Mouse (Mus musculus) neural tube, embryonic 11.5 days (tissue): ENCODE measurements around the gene Rfx1. TPM values are rescaled to one million over a fixed set of nuclear protein-coding genes. Genes with fewer than 3 reads are reported as not detected.
A peak's percentile ranks its signal among the peaks of the same experiment; 100 is the strongest.

ENCODE experiments used
- ATAC-seq: fragments of 200-750 bp; cut with Nextera tagmentation; 2 replicates; pipeline ENCODE4 v1.8.0; 2017; ENCODE audit warnings: moderate number of reproducible peaks, mild to moderate bottlenecking, moderate TSS enrichment, moderate library complexity; ENCODE audit not compliant: insufficient read depth, low FRiP score, low TSS enrichment
- DNase-seq: peaks from one replicate; pipeline ENCODE4 v3.0.0-alpha.2; 2015; ENCODE audit warnings: low spot score
- H3K27ac ChIP-seq: fragments of 300-500 bp; sonication (generic); 2 replicates; pipeline ENCODE4 v1.5.1; 2014; ENCODE audit warnings: low read depth, mild to moderate bottlenecking, low read length
- H3K27me3 ChIP-seq: fragments of 300-500 bp; sonication (generic); 2 replicates; pipeline ENCODE4 v1.6.1; 2014; ENCODE audit warnings: mild to moderate bottlenecking, low read length, mixed read lengths; ENCODE audit not compliant: control insufficient read depth, insufficient read depth
- H3K36me3 ChIP-seq: fragments of 300-500 bp; sonication (generic); 2 replicates; pipeline ENCODE4 v1.6.1; 2014; ENCODE audit warnings: mild to moderate bottlenecking, low read length, moderate library complexity, mixed read lengths; ENCODE audit not compliant: control insufficient read depth, insufficient read depth
- H3K4me1 ChIP-seq: fragments of 300-500 bp; sonication (generic); 2 replicates; pipeline ENCODE4 v1.6.1; 2014; ENCODE audit warnings: low read length, mixed read lengths; ENCODE audit not compliant: control insufficient read depth, insufficient read depth
- H3K4me2 ChIP-seq: fragments of 300-500 bp; sonication (generic); 2 replicates; pipeline ENCODE4 v1.6.1; 2014; ENCODE audit warnings: low read depth, mild to moderate bottlenecking, moderate library complexity
- H3K4me3 ChIP-seq: fragments of 300-500 bp; sonication (generic); 2 replicates; pipeline ENCODE4 v1.5.1; 2014; ENCODE audit warnings: low read depth, low read length
- H3K9ac ChIP-seq: fragments of 300-500 bp; sonication (generic); 2 replicates; pipeline ENCODE4 v1.6.1; 2014; ENCODE audit warnings: mild to moderate bottlenecking, low read length
- H3K9me3 ChIP-seq: fragments of 300-500 bp; sonication (generic); 2 replicates; pipeline ENCODE4 v1.6.1; 2016; ENCODE audit warnings: low read length; ENCODE audit not compliant: control insufficient read depth
- WGBS: fragments of 180-500 bp; shearing (Covaris S2); extraction: QIAGEN DNeasy Blood & Tissue Kit; methylation state at CpG from one replicate; pipeline ENCODE4 v1.1.7; 2014; 5-methylcytosine and 5-hydroxymethylcytosine counted together
- polyA plus RNA-seq: library from polyadenylated mRNA; unstranded; fragments of >200 nt; fragmentation: Nextera tagmentation; extraction: Ambion mirVana; gene quantifications from 2 replicates; pipeline ENCODE4 v1.2.1, GENCODE M21; 2014

Gene Rfx1
- polyA plus RNA-seq, 1 experiment from 2014 or later: 9.6 TPM

GRCm38 (mm10) chr8:84104697-84105609 lies 38.3 kb downstream of the Rfx1 start, which contains the start of gene Dcaf15:
Gene Dcaf15 (minus strand): TSS chr8:84104768.
- ATAC-seq: peak; percentile 96
- peak within 1 kb of the TSS; percentile 74 for H3K9ac ChIP-seq
- H3K4me2 ChIP-seq: peak within 1 kb of the TSS; percentile 80
- H3K4me1 ChIP-seq: peaks cover 12% of the 10 kb centered on the region
- DNase-seq: peak; percentile 98
- no peaks in the 10 kb centered on the region for H3K27me3 ChIP-seq
- 8% methylated on average over 40 of the region's 42 CpGs for WGBS
- peak within 1 kb of the TSS; percentile 64 for H3K4me3 ChIP-seq
- no peaks in the 10 kb centered on the region for H3K9me3 ChIP-seq
- peaks cover 5% of the 10 kb centered on the region for H3K36me3 ChIP-seq
- peak within 1 kb of the TSS; percentile 76 for H3K27ac ChIP-seq

- ATAC-seq: no peak
- H3K27me3 ChIP-seq: no peaks in the 10 kb centered on the region
- H3K4me3 ChIP-seq: no peak overlapping the region
- no peak overlapping the region for H3K9ac ChIP-seq
- H3K4me2 ChIP-seq: no peak overlapping the region
- no peak overlapping the region for H3K27ac ChIP-seq
- DNase-seq: no peak
- H3K4me1 ChIP-seq: peaks cover 12% of the 10 kb centered on the region
- 72% methylated on average over 2 of the region's 2 CpGs for WGBS
- peaks cover 5% of the 10 kb centered on the region for H3K36me3 ChIP-seq
- no peaks in the 10 kb centered on the region for H3K9me3 ChIP-seq
Observed at GRCm38 (mm10) chr8:84105676-84106075, 39.0 kb downstream of the Rfx1 start.

- Histone ChIP-seq H3K27me3 (no peaks in the 10 kb centered on the region), H3K9me3 (no peaks in the 10 kb centered on the region), H3K4me2 (no peak overlapping the region), H3K4me1 (peaks cover 12% of the 10 kb centered on the region), H3K9ac (no peak overlapping the region), H3K4me3 (no peak overlapping the region), H3K27ac (no peak overlapping the region), H3K36me3 (peaks cover 4% of the 10 kb centered on the region)
- DNase-seq (no peak), ATAC-seq (no peak)
- 91% methylated on average over 6 of the region's 6 CpGs for whole genome bisulfite sequencing
Observed at GRCm38 (mm10) chr8:84106216-84107040, 39.8 kb downstream of the Rfx1 start.

- ATAC-seq (no peak), DNase-seq (no peak)
- Histone ChIP-seq H3K4me3 (no peak overlapping the region), H3K36me3 (no peaks in the 10 kb centered on the region), H3K27ac (no peak overlapping the region), H3K27me3 (no peaks in the 10 kb centered on the region), H3K4me2 (no peak overlapping the region), H3K4me1 (no peaks in the 10 kb centered on the region), H3K9me3 (no peaks in the 10 kb centered on the region), H3K9ac (no peak overlapping the region)
- WGBS: 88% methylated on average over 6 of the region's 6 CpGs
Observed at GRCm38 (mm10) chr8:84115646-84116045, 49.0 kb downstream of the Rfx1 start.

GRCm38 (mm10) chr8:84122151-84122550 lies 55.5 kb downstream of the Rfx1 start:
- no peak overlapping the region for H3K27ac ChIP-seq
- no peaks in the 10 kb centered on the region for H3K36me3 ChIP-seq
- ATAC-seq (no peak), DNase-seq (no peak)
- no peak overlapping the region for H3K4me3 ChIP-seq
- no peak overlapping the region for H3K4me2 ChIP-seq
- WGBS: 81% methylated on average over 3 of the region's 3 CpGs
- no peak overlapping the region for H3K9ac ChIP-seq
- no peaks in the 10 kb centered on the region for H3K9me3 ChIP-seq
- no peaks in the 10 kb centered on the region for H3K4me1 ChIP-seq
- no peaks in the 10 kb centered on the region for H3K27me3 ChIP-seq

- H3K9ac ChIP-seq: no peak within 1 kb of the TSS
- no peaks in the 10 kb centered on the region for H3K4me1 ChIP-seq
- no peaks in the 10 kb centered on the region for H3K9me3 ChIP-seq
- H3K4me2 ChIP-seq: no peak within 1 kb of the TSS
- H3K27me3 ChIP-seq: no peaks in the 10 kb centered on the region
- DNase-seq (no peak), ATAC-seq (no peak)
- no peaks in the 10 kb centered on the region for H3K36me3 ChIP-seq
- H3K27ac ChIP-seq: no peak within 1 kb of the TSS
- WGBS: 74% methylated on average over 8 of the region's 9 CpGs
- no peak within 1 kb of the TSS for H3K4me3 ChIP-seq
Observed at GRCm38 (mm10) chr8:84125656-84126055, 59.0 kb downstream of the Rfx1 start, which contains the start of gene Podnl1. Gene Podnl1 (plus strand): TSS chr8:84125989.

GRCm38 (mm10) chr8:84126742-84127141 lies 60.1 kb downstream of the Rfx1 start:
- H3K27ac ChIP-seq: no peak overlapping the region
- H3K4me1 ChIP-seq: no peaks in the 10 kb centered on the region
- no peak overlapping the region for H3K9ac ChIP-seq
- no peak for DNase-seq
- no peaks in the 10 kb centered on the region for H3K27me3 ChIP-seq
- H3K9me3 ChIP-seq: no peaks in the 10 kb centered on the region
- WGBS: 72% methylated on average over 2 of the region's 2 CpGs
- H3K36me3 ChIP-seq: no peaks in the 10 kb centered on the region
- no peak overlapping the region for H3K4me2 ChIP-seq
- H3K4me3 ChIP-seq: no peak overlapping the region
- no peak for ATAC-seq

GRCm38 (mm10) chr8:84127202-84127901 lies 60.7 kb downstream of the Rfx1 start:
- Histone ChIP-seq H3K9ac (no peak overlapping the region), H3K4me2 (no peak overlapping the region), H3K4me3 (no peak overlapping the region), H3K27ac (no peak overlapping the region), H3K9me3 (no peaks in the 10 kb centered on the region), H3K36me3 (no peaks in the 10 kb centered on the region), H3K27me3 (no peaks in the 10 kb centered on the region), H3K4me1 (no peaks in the 10 kb centered on the region)
- 68% methylated on average over 17 of the region's 17 CpGs for WGBS
- ATAC-seq: no peak
- no peak for DNase-seq
